Mouse (Mus musculus): ENCODE measurements around the gene Afmid. TPM values are rescaled to one million over a fixed set of nuclear protein-coding genes. Genes with fewer than 3 reads are reported as not detected.
A peak's percentile ranks its signal among the peaks of the same experiment; 100 is the strongest.
"Not testable (repeated sequence)": the region's sequence is repeated elsewhere in the genome, so short reads cannot be mapped to it uniquely, and the experiment has no call there.

Afmid gene
- total RNA-seq, 2 experiments from 2014 or later, result 5.6 to 7.3 TPM

GRCm38 (mm10) chr11:117824060-117824969, 1.4 kb upstream of the Afmid start:
- DNase-seq (ENCODE audit: low spot score in 2 of 2), result peak; percentile 86

DNA sequence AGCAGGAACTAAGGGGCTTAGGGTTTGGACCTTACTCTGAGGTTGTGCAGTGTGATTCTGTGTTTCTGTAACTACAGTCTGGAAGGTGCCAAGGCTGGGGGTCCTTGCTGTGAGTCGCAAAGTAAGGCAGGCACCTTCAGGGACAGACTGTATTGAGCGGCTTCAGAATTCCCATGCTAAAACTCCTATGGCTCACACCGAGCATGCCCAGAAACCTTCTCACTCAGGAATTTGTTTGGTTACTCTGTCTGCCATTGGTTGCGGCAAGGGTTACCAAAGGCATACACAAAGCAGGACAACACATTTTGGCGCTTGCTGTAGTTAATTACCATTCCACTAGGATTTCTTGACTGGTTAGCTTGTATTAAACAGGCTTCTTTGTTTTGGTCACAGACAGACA, 440 bp downstream of the Afmid start:
- no peak for DNase-seq (ENCODE audit: low spot score in 2 of 2)

- DNase-seq (ENCODE audit: low spot score in 2 of 2), result no peak
Measured at GRCm38 (mm10) chr11:117826916-117827315, 1.2 kb downstream of the Afmid start.

- DNase-seq (ENCODE audit: low spot score in 2 of 2), result no peak
Measured at GRCm38 (mm10) chr11:117827386-117827785, 1.7 kb downstream of the Afmid start.

DNA sequence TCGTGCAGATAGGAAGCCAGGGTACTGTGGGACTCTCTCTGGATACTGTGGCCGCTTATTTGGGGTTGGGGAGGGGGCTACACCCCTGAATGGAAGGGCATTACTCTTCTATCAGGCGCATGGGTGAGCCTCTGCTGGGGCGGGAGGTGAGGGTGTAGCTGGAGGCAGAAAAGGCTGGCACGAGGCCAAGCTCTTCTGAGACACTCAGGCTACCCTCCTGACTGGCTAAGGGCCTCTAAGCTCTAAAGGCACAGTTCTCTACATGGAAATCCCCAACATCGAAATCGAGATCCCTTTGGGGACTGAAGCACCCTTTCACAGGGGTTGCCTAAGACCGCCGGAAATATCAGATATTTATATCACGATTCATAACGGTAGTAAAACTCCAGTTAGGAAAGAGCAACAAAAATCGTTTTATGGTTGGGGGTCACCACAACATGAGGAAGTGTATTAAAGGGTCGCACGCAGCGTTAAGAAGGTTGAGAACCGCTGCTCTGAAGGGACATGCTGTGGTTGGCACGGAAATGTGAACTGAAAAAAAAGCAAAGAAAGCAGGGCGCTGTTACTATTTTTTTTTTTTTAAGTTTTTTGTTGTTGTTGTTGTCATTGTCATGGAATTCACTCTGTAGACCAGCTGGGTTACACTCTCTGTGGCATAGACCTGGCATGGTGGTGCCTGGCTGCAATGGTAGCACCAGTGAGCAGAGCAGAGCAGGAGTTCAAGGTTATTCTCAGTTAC, 2.6 kb downstream of the Afmid start:
- no peak for DNase-seq (ENCODE audit: low spot score in 2 of 2)

GRCm38 (mm10) chr11:117828888-117829604, 3.3 kb downstream of the Afmid start:
- DNase-seq (ENCODE audit: low spot score in 2 of 2), result no peak

- DNase-seq (ENCODE audit: low spot score in 2 of 2), result no peak
Measured at GRCm38 (mm10) chr11:117829671-117830215, 4.0 kb downstream of the Afmid start.

GRCm38 (mm10) chr11:117830401-117830800, 4.7 kb downstream of the Afmid start:
- no peak for DNase-seq (ENCODE audit: low spot score in 2 of 2)

DNA sequence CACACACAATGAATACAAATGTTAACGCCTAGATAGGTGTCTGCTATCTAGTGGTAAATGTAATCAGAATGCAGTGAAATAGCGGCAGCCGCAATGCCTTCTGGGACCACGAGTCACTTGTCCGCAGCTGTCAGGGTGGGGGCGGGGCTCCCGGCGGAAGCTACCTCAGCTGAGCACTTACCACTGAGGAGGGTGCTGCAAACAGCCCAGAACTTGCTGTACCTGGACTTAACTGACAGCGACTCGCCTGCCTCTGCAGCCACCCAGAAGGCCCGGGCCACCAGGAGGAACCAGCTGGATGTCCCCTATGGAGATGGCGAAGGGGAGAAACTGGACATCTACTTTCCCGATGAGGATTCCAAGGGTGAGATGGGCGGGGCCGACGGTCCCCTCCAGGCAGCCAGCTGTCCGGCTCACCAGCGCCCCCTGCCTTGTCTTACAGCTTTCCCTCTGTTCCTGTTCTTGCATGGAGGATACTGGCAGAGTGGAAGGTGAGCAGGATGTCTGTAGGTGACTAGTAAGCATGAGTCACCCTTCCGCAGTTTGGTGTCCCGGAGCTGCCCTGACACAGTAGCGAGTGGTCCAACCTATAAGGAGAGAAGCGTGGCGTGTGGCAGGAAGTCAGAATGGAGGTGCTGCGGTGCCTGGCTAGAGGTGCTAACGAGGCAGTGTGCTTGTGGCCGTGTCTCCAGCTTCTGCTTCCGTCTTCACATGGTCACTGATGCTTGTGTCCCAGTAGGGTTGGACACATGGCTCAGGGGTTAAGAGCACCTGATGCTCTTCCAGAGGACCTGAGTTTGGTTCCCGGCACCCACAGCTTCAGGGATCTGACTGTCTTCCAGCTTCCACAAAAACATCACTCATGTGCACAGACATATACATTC, 6.6 kb downstream of the Afmid start:
- DNase-seq (ENCODE audit: low spot score in 2 of 2), result peak; percentile 72 to 77

DNA sequence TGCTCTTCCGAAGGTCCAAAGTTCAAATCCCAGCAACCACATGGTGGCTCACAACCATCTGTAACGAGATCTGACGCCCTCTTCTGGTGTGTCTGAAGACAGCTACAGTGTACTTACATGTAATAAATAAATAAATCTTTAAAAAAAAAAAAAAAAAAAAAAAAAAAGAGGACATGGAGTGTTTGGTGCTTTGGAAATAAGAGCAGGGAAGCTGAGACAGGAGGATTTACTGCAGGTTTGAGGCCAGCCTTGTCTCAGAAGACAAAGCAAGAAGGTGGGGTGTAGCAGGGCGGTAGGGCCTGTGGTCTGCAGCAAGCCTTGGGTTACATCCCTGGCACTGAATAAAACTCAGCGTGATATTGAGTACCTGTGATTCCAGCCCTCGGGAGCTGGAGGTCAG, 7.8 kb downstream of the Afmid start:
- not testable (repeated sequence) for DNase-seq (ENCODE audit: low spot score in 2 of 2)

GRCm38 (mm10) chr11:117834086-117834485, 8.4 kb downstream of the Afmid start:
- no peak for DNase-seq (ENCODE audit: low spot score in 2 of 2)

- DNase-seq (ENCODE audit: low spot score in 2 of 2), result no peak
Measured at GRCm38 (mm10) chr11:117836306-117836705, 10.6 kb downstream of the Afmid start.

GRCm38 (mm10) chr11:117838572-117838971, 12.8 kb downstream of the Afmid start:
- DNase-seq (ENCODE audit: low spot score in 2 of 2), result no peak

DNA sequence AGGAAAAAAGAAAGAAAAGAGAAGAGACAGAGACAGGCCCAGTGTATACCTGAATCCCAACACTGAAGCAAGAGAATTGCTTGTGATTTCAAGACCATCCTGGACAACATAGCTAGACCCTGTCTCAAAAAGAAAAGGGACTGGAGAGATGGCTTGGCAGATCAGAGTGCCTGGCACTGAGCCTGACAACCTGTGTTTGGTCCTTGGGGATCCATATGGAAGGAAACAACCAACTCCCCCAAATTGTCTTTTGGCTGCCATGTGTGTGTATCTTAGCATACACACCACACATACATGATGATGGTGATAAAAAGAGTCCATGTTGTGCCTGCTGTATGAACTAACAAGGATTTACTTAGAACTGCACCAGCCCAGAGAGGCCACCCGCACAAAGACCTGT, 13.3 kb downstream of the Afmid start:
- no peak for DNase-seq (ENCODE audit: low spot score in 2 of 2)

GRCm38 (mm10) chr11:117840910-117841309, 15.2 kb downstream of the Afmid start:
- no peak for DNase-seq (ENCODE audit: low spot score in 2 of 2)

DNA sequence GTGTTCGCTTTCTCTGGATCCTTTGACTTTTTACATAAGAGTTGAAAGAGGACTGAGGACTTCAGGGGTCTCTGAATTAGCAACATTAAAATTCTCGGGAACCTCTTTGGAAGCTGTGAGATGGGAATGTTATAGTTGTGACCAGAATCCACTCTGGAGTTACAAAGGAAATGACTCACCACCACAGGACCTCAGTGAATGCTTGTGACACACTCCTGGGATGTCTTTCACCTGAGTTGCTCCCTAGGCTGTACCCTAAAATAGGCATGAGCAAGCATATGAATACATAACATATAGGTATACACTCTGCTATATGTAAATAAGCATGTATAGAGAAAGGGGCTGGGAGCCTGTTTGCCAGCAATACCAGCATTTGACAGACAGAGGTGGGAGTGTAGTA, 17.7 kb downstream of the Afmid start:
- DNase-seq (ENCODE audit: low spot score in 2 of 2), result no peak

DNA sequence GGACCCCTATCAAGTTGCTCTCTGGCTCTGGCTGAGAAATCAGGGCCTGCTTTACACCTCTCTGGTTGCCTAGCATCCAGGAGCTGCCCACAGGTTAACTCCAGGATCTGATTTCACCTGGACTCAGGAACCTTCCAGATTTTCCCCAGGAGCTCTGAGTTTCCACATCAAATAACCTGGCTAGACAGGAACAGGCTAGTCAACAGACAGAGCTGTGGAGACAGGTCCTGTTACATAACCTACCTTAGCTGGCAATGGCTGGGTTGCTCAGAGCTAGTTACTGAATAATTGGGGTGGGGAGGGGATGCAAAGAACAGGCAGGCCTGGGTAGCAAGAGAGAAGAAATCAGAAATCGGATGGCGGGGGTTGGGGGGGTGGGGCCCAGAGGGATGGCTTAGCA, 19.3 kb downstream of the Afmid start:
- no peak for DNase-seq (ENCODE audit: low spot score in 2 of 2)

DNA sequence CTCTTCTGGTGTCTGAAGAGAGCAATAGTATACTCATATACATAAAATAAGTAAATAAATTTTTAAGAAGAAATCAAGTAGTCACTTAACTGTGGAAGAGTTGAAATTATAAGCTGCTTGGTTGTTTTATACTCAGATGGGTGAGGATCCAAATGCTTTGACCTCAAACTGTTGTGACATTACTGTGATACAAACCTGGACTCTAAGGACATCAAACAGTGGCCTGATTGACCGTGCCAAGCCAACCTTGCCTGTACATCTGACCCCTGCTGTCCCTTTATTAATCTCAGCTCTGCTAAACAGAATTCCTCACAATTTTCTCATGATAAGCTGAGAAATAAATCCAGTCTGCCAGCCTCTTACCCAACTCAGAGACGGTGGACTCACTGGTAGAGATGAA, 19.9 kb downstream of the Afmid start:
- DNase-seq (ENCODE audit: low spot score in 2 of 2), result no peak

DNA sequence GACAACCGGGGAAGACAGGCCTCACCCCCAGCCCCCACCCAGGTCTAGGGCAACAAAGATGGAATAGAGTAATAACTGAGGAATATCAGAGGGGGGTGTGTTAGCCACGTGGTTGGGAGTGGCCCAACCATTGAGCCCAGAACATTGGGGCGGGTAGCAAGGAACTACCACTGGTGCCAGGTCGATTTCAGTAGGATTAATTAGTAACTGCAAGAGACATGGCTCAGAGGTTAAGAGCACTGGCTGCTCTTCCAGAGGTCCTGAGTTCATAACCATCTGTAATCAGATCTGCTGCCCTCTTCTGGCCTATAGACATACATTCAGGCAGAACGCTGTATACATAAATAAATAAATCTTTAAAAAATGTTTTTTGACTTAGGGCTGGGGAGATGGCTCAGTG, 20.9 kb downstream of the Afmid start:
- DNase-seq (ENCODE audit: low spot score in 2 of 2), result no peak

DNA sequence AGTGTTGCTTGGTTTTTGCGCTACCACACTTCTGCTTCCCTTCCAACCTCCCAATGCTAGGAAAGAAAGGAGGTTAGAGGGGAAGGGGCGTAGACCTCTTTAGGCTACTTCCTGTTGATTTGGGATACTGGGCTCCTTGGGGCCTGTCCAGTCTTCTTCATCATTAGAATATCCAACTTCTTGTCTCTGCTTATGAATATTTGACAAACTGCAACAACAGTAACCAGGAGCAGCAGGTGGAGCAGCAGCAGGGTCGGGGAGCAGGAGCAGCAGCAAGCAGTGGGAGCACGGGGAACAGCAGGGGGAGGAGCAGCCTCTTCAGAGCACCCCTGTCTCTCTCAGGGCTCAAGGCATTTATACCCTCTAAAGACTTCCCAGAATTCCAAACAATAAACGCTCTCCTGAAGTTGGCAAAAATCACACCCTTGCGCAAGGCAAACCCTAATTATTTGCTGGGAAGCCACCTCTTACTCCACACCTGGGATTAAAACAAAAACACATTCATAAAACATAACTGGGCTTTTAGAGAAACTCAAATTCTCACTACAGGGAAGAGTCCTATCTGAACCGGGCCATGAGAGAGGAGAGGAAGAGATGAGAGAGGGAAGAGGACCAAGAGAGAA, 22.0 kb downstream of the Afmid start:
- DNase-seq (ENCODE audit: low spot score in 2 of 2), result no peak

Measured in layer of hippocampus, postnatal 10 days (tissue).